Mouse (Mus musculus) olfactory bulb, adult 2 months (tissue): ENCODE results near the gene Spata25. TPM values are rescaled to one million over a fixed set of nuclear protein-coding genes. Genes with fewer than 3 reads are reported as not detected.

ENCODE experiments used
- H3K27ac ChIP-seq: fragments of 200-500 bp; 2 replicates; pipeline ENCODE4 v1.5.1; 2012; ENCODE audit warnings: low read depth, low read length; ENCODE audit not compliant: insufficient read depth
- H3K4me1 ChIP-seq: fragments of 200-500 bp; 2 replicates; pipeline ENCODE4 v1.6.1; 2012; ENCODE audit warnings: low read length; ENCODE audit not compliant: control insufficient read depth, insufficient read depth
- H3K4me3 ChIP-seq: fragments of 200-500 bp; 2 replicates; pipeline ENCODE4 v1.5.1; 2012; ENCODE audit warnings: mild to moderate bottlenecking, low read depth, low read length, moderate library complexity; ENCODE audit not compliant: insufficient read depth
- CTCF ChIP-seq: fragments of 200-500 bp; IDR thresholded peaks from 2 replicates; pipeline ENCODE4 v1.5.1; 2012; ENCODE audit warnings: low read depth, mild to moderate bottlenecking, low read length, moderate library complexity; ENCODE audit not compliant: insufficient read depth
- POLR2A ChIP-seq: fragments of 200-500 bp; IDR thresholded peaks from 2 replicates; pipeline ENCODE4 v1.6.1; 2012; ENCODE audit warnings: mild to moderate bottlenecking, low read depth, low read length, moderate library complexity; ENCODE audit not compliant: insufficient read depth
- WGBS: fragments of 180-500 bp; shearing (Covaris S2); methylation state at CpG from one replicate; pipeline ENCODE4 v1.1.7; 2018; 5-methylcytosine and 5-hydroxymethylcytosine counted together
- polyA plus RNA-seq: library from polyadenylated mRNA; stranded (reverse); fragments of >200 nt; gene quantifications from 2 replicates; pipeline ENCODE4 v1.2.4, GENCODE M21; 2012; ENCODE audit warnings: low replicate concordance; ENCODE audit not compliant: missing spikeins, insufficient read depth, insufficient read length

The Spata25 gene
- polyA plus RNA-seq, 1 experiment, result not detected

DNA sequence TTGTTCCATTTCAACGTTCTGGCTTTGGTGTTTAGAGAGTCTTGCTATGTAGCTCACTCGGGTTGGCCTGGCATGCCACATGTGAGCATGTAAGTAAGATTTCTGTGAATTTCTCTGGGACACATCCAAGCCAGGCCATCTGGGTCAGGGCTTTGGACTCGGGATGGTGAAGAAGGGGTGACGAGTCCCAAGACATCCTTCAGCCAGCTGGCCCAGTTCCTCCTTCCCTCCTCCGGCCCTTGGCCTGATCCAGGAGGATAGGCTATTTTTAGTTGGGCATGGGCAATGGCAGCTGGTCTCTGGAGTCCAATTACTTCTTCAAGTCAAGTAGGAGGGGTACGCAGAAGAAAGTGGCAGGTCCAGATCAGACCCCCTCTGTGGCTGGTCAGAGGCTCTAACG is 49.5 kb downstream of the Spata25 start:
- no peak overlapping the region for H3K4me3 ChIP-seq
- TF ChIP-seq CTCF, result no peak
- TF ChIP-seq POLR2A, result no peak
- no peak overlapping the region for H3K27ac ChIP-seq
- WGBS, result 63% methylated on average over 7 of the region's 7 CpGs
- H3K4me1 ChIP-seq, result 0 out of 2 replicates have a peak, but pooled peaks cover 5% of the 10 kb centered on the region

DNA sequence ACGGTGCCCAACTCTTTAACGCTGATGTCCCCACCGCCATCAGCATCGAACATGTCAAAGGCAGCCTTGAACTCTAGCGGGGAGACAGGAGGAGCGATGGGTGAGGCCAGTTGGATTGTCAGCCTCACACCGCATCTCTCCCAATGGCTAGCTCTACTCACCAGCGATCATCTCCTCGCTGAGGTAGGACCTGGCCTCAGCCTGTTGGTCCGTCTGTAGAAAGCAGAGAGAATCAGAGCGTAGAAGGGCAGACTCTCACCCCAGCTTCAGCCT is 50.4 kb downstream of the Spata25 start:
- Histone ChIP-seq H3K4me1 (0 out of 2 replicates have a peak, but pooled peaks cover 5% of the 10 kb centered on the region), H3K27ac (no peak overlapping the region), H3K4me3 (no peak overlapping the region)
- 94% methylated on average over 11 of the region's 11 CpGs for WGBS
- TF ChIP-seq POLR2A, result no peak
- no peak for TF ChIP-seq CTCF

DNA sequence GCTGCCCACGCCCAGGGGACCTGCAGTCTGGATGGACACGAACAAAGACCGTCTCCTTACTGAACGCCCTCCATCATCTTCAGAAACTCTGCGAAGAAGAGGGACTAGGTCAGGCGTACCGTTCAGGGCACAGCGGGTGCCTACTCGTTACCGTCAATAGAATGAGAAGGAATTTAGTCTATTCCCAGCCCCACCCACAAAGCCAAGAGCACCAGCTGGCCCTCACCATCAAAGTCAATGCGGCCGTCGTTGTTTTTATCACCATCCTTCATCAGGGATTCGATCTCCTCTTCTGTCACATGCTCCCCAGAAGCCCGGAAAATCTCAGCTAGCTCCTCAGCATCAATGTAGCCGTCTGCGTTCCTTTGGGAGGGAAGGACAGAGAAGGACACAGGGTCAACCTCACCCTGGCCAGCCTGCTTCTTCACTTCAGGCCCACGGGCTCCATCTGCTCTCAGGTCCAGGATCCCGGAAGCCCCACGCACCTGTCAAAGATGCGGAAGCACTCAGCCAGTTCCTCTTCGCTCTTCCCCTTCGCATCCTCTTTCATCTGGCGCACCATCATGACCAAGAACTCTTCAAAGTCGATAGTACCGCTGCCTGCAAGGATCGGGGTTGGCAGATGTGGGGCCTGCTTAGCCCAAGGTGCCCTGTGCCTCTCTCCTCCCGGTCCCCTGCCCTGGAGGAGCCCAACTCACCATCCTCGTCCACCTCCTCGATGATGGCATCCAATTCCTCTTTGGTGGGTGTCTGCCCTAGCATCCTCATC is 50.9 kb downstream of the Spata25 start:
- 83% methylated on average over 30 of the region's 30 CpGs for WGBS
- TF ChIP-seq CTCF, result no peak

DNA sequence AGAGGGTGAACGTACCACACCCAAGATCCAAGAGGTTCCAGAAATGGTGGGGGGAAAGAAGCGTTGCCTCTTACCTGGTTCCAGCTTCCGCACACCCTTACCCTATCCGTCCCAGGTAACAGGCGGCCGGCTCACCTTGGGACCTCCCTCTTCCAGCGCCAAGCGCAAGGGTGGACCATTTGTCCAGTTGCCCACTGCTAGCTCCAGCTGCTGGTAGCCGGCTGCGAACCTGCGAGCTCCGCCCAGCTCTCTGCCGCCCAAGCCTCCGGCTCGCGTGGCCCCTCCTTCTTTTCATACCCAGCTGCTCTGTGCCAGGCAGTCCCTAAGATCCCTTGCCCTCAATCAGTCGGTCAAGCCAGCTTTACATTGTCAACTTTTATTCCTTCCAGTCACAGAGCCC is 51.5 kb downstream of the Spata25 start:
- no peak overlapping the region for H3K4me3 ChIP-seq
- WGBS, result 76% methylated on average over 17 of the region's 17 CpGs
- TF ChIP-seq CTCF (no peak), POLR2A (no peak)
- 0 out of 2 replicates have a peak, but pooled peaks cover 5% of the 10 kb centered on the region for H3K4me1 ChIP-seq
- no peak overlapping the region for H3K27ac ChIP-seq

More for the DNA sequence above, 50.9 kb downstream of the Spata25 start:
- no peak overlapping the region for H3K4me3 ChIP-seq
- H3K4me1 ChIP-seq, result 0 out of 2 replicates have a peak, but pooled peaks cover 5% of the 10 kb centered on the region
- no peak overlapping the region for H3K27ac ChIP-seq

Other genes starting within 250 kb of the Spata25 start
- gene Wfdc6a, start 243.1 kb downstream of the Spata25 start, polyA plus RNA-seq, result not detected in 2 replicates
- not detected in 2 replicates for gene Eppin, start 234.9 kb downstream of the Spata25 start, polyA plus RNA-seq
- not detected in 2 replicates for gene Wfdc6b, start 215.0 kb downstream of the Spata25 start, polyA plus RNA-seq
- not detected in 2 replicates for gene Wfdc8, start 214.9 kb downstream of the Spata25 start, polyA plus RNA-seq
- not detected in 2 replicates for gene Wfdc16, start 189.7 kb downstream of the Spata25 start, polyA plus RNA-seq
- gene Wfdc10, start 172.5 kb downstream of the Spata25 start, polyA plus RNA-seq, result not detected in 2 replicates
- gene Wfdc9, start 172.0 kb downstream of the Spata25 start, polyA plus RNA-seq, result not detected in 2 replicates
- not detected in 2 replicates for gene Wfdc11, start 154.4 kb downstream of the Spata25 start, polyA plus RNA-seq
- gene Wfdc13, start 143.4 kb downstream of the Spata25 start, polyA plus RNA-seq, result not detected in 2 replicates
- gene Spint4, start 130.0 kb downstream of the Spata25 start, polyA plus RNA-seq, result not detected in 2 replicates
- not detected in 2 replicates for gene Spint5, start 113.2 kb downstream of the Spata25 start, polyA plus RNA-seq
- not detected in 2 replicates for gene Wfdc3, start 82.6 kb downstream of the Spata25 start, polyA plus RNA-seq
- not detected in 2 replicates for gene Dnttip1, start 82.6 kb downstream of the Spata25 start, polyA plus RNA-seq
- gene Ube2c, start 58.6 kb downstream of the Spata25 start, polyA plus RNA-seq, result not detected in 2 replicates
- not detected in 2 replicates for gene Tnnc2, start 48.6 kb downstream of the Spata25 start, polyA plus RNA-seq
- not detected in 2 replicates for gene Snx21, start 42.7 kb downstream of the Spata25 start, polyA plus RNA-seq
- not detected in 2 replicates for gene Acot8, start 23.7 kb downstream of the Spata25 start, polyA plus RNA-seq
- not detected in 2 replicates for gene Zswim3, start 23.4 kb downstream of the Spata25 start, polyA plus RNA-seq
- gene Zswim1, start 5.9 kb downstream of the Spata25 start, polyA plus RNA-seq, result not detected in 2 replicates
- not detected in 2 replicates for gene Ctsa, start 4.3 kb upstream of the Spata25 start, polyA plus RNA-seq
- not detected in 2 replicates for gene Neurl2, start 4.9 kb upstream of the Spata25 start, polyA plus RNA-seq
- gene Pltp, start 29.2 kb upstream of the Spata25 start, polyA plus RNA-seq, result not detected in 2 replicates
- not detected in 2 replicates for gene Pcif1, start 50.8 kb upstream of the Spata25 start, polyA plus RNA-seq
- gene Zfp335, start 83.2 kb upstream of the Spata25 start, polyA plus RNA-seq, result not detected in 2 replicates
- gene Mmp9, start 112.2 kb upstream of the Spata25 start, polyA plus RNA-seq, result not detected in 2 replicates
- gene Slc12a5, start 132.3 kb upstream of the Spata25 start, polyA plus RNA-seq, result not detected in 2 replicates
- gene Ncoa5, start 206.3 kb upstream of the Spata25 start, polyA plus RNA-seq, result not detected in 2 replicates
- not detected in 2 replicates for gene Cd40, start 227.1 kb upstream of the Spata25 start, polyA plus RNA-seq